Mouse (Mus musculus): ENCODE results near the gene Gm9817.

GRCm38 (mm10) chr13:45031314-45031713 is 47.2 kb upstream of the Gm9817 start:
- TF ChIP-seq CTCF (IDR thresholded peaks at IDR 0.05; ENCODE audit: borderline replicate concordance, control insufficient read depth, extremely low read depth, insufficient read depth, low read length, poor library complexity) (no peak), POLR2A (IDR thresholded peaks at IDR 0.05; ENCODE audit: control insufficient read depth, extremely low read depth, insufficient read depth, low read length, poor library complexity) (no peak)

Data from thymus, adult 2 months (tissue).